27 mouse cellular contexts compared by ENCODE assay signal in the genomic region with DNA sequence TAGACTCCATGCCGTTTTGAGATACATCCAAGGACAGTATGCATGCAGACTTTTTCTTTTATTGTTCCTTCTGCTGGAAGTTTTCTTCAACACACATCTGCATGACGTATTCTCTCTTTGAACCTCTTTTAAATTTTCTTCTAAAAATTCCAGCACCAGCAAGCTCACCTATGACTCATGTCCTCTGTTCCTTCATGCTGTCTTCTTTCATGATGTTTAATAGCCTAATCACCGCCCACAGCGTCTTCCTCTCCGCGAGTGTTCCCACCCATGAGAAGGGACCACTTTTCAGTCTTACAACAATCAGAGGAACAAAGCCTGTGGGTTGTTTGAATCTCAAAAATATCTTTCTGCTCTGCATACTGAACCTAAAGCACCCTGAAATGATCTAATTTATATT.
"Had no signal": no experiment of that assay in that cellular context is flagged by ENCODE, and none has a peak within 500 bp of the region (broad histone marks: within the 10 kb centered on the region; RNA-seq: fewer than 3 reads in every experiment).

No protein-coding gene starts in this region.

- DNase-seq: left cerebral cortex, postnatal 4 days; liver; liver, embryonic 13.5 days; liver, postnatal 0 days; lung, adult 18-20 months; lung, adult 2 months; lung, embryonic 14.5 days; lung, postnatal 10 days; lung, postnatal 14 days; lung, postnatal 36 days; lung, postnatal 4 days; midbrain, embryonic 14.5 days had no signal

- H3K27ac ChIP-seq: limb, embryonic 10.5 days; limb, embryonic 12.5 days; limb, embryonic 13.5 days; limb, embryonic 15.5 days; liver, embryonic 12.5 days; liver, embryonic 13.5 days; liver, embryonic 14.5 days; liver, embryonic 15.5 days; lung, embryonic 15.5 days; macrophage; midbrain, embryonic 10.5 days; midbrain, embryonic 12.5 days; midbrain, embryonic 13.5 days; midbrain, embryonic 15.5 days had no signal

- H3K4me3 ChIP-seq: limb, embryonic 10.5 days; limb, embryonic 12.5 days; limb, embryonic 13.5 days; limb, embryonic 15.5 days; liver, embryonic 12.5 days; liver, embryonic 13.5 days; liver, embryonic 15.5 days; lung, embryonic 15.5 days; megakaryocyte, embryonic 14.5 days; midbrain, embryonic 10.5 days; midbrain, embryonic 12.5 days; midbrain, embryonic 13.5 days; midbrain, embryonic 15.5 days; myocyte had no signal
